Mouse (Mus musculus) forebrain, embryonic 12.5 days (tissue): ENCODE data around the gene Gpd1l. TPM values are rescaled to one million over a fixed set of nuclear protein-coding genes. Genes with fewer than 3 reads are reported as not detected.
"Not testable (repeated sequence)": the region's sequence is repeated elsewhere in the genome, so short reads cannot be mapped to it uniquely, and the experiment has no call there.

Source experiments
- ATAC-seq: fragments of 200-750 bp; cut with Nextera tagmentation; 2 replicates; pipeline ENCODE4 v1.8.0; 2017; ENCODE audit warnings: moderate TSS enrichment; ENCODE audit not compliant: low FRiP score
- H3K27ac ChIP-seq: fragments of 300-500 bp; sonication (generic); 2 replicates; pipeline ENCODE4 v1.5.1; 2016; ENCODE audit warnings: mild to moderate bottlenecking
- H3K27me3 ChIP-seq: fragments of 300-500 bp; sonication (generic); 2 replicates; pipeline ENCODE4 v1.6.1; 2016; ENCODE audit warnings: mild to moderate bottlenecking
- H3K36me3 ChIP-seq: fragments of 300-500 bp; sonication (generic); replicated peaks from 2 replicates; pipeline ENCODE4 v1.6.1; 2016; ENCODE audit warnings: mild to moderate bottlenecking
- H3K4me1 ChIP-seq: fragments of 300-500 bp; sonication (generic); 2 replicates; pipeline ENCODE4 v1.6.1; 2016
- H3K4me2 ChIP-seq: fragments of 300-500 bp; sonication (generic); 2 replicates; pipeline ENCODE4 v1.6.1; 2016; ENCODE audit warnings: mild to moderate bottlenecking, moderate library complexity
- H3K4me3 ChIP-seq: fragments of 300-500 bp; sonication (generic); replicated peaks from 2 replicates; pipeline ENCODE4 v1.5.1; 2016; ENCODE audit warnings: mild to moderate bottlenecking
- H3K9ac ChIP-seq: fragments of 300-500 bp; sonication (generic); 2 replicates; pipeline ENCODE4 v1.6.1; 2016; ENCODE audit warnings: mild to moderate bottlenecking
- H3K9me3 ChIP-seq: fragments of 300-500 bp; sonication (generic); 2 replicates; pipeline ENCODE4 v1.6.1; 2016
- WGBS: fragments of 180-500 bp; shearing (Covaris S2); methylation state at CpG from one replicate; pipeline ENCODE4 v1.1.7; 2016; 5-methylcytosine and 5-hydroxymethylcytosine counted together
- polyA plus RNA-seq: library from polyadenylated mRNA; unstranded; fragments of >200 nt; fragmentation: Nextera tagmentation; extraction: Ambion mirVana; gene quantifications from 2 replicates; pipeline ENCODE4 v1.2.1, GENCODE M21; 2016

Gene Gpd1l
- 13.9 and 14.5 TPM in 2 replicates for polyA plus RNA-seq

GRCm38 (mm10) chr9:114933723-114934171, at the start of gene Gpd1l:
Gpd1l (minus strand) TSS chr9:114933987.
- ATAC-seq, result peak; percentile 98
- Histone ChIP-seq H3K4me1 (peaks cover 16% of the 10 kb centered on the region), H3K27ac (peak within 1 kb of the TSS; percentile 14), H3K4me3 (peak within 1 kb of the TSS; percentile 64), H3K9me3 (no peaks in the 10 kb centered on the region), H3K4me2 (peak within 1 kb of the TSS; percentile 94), H3K9ac (peak within 1 kb of the TSS; percentile 73), H3K36me3 (no peaks in the 10 kb centered on the region), H3K27me3 (0 out of 2 replicates have a peak, but pooled peaks cover 10% of the 10 kb centered on the region)
- WGBS, result under 1% methylated on average over 30 of the region's 30 CpGs

DNA sequence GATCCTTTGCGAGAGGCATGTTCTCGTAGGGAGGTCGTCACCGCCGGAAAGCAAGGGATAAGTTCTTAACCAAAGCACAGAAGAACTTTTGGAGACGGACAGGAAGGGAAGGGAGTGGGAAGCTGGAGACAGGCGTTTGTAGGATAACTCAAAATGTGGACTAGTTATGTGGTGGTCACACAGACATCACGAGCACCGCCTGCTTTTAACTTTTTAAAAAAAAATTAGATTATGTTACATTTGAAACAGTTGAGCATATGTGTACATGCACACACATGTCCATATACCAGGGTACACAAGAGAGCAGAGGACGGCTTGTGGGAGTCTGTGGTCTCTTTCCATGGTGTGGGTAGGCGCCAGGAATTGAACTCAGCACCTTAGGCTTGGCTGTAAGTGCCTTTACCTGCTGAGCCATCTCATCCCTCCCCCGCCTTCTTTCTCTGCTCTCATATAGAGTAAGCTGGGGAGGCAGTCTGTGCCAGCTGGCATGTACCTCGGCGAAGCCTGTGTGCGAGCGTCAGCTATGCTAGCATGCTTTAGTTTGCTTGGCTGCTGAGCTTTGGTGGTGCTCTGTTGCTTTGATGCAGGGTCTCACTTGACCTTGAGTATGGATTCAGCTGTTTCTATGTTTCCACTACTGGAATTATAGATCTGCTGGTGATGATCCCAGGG, 49.0 kb upstream of the Gpd1l start, which contains the start of gene Rps27rt:
TSS of gene Rps27rt (minus strand) at position 51 of the 672 bp plus-strand sequence.
- peaks cover 24% of the 10 kb centered on the region for H3K27me3 ChIP-seq
- no peaks in the 10 kb centered on the region for H3K36me3 ChIP-seq
- 94% methylated on average over 16 of the region's 16 CpGs for WGBS
- H3K27ac ChIP-seq, result no peak within 1 kb of the TSS
- no peak for ATAC-seq
- no peak within 1 kb of the TSS for H3K4me2 ChIP-seq
- no peaks in the 10 kb centered on the region for H3K9me3 ChIP-seq
- no peak within 1 kb of the TSS for H3K9ac ChIP-seq
- no peak within 1 kb of the TSS for H3K4me3 ChIP-seq
- H3K4me1 ChIP-seq, result peaks cover 10% of the 10 kb centered on the region

DNA sequence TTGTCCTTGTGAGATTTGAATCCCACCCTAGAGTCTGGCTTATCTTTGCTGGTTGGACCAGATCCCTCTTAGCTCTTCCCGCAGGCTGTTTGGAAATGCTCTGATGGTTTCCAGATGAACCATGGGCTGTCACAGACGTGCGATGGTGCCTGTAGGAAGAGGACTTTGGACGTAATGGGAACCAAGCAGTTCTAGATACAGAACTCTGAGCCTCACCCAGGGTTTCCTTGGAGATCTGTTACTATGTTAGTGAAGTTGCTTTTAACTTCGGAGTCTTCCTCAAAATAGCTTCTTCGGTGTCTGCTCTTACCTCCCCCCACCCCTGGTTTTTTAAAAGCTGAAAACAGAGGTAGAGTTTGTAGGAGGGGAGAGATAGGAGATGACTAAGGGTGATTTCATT, 46.2 kb upstream of the Gpd1l start:
- Histone ChIP-seq H3K27ac (no peak overlapping the region), H3K4me2 (no peak overlapping the region), H3K9ac (no peak overlapping the region), H3K36me3 (no peaks in the 10 kb centered on the region), H3K4me1 (peaks cover 13% of the 10 kb centered on the region), H3K9me3 (no peaks in the 10 kb centered on the region), H3K27me3 (peaks cover 41% of the 10 kb centered on the region), H3K4me3 (no peak overlapping the region)
- no peak for ATAC-seq
- WGBS, result 81% methylated on average over 6 of the region's 6 CpGs

DNA sequence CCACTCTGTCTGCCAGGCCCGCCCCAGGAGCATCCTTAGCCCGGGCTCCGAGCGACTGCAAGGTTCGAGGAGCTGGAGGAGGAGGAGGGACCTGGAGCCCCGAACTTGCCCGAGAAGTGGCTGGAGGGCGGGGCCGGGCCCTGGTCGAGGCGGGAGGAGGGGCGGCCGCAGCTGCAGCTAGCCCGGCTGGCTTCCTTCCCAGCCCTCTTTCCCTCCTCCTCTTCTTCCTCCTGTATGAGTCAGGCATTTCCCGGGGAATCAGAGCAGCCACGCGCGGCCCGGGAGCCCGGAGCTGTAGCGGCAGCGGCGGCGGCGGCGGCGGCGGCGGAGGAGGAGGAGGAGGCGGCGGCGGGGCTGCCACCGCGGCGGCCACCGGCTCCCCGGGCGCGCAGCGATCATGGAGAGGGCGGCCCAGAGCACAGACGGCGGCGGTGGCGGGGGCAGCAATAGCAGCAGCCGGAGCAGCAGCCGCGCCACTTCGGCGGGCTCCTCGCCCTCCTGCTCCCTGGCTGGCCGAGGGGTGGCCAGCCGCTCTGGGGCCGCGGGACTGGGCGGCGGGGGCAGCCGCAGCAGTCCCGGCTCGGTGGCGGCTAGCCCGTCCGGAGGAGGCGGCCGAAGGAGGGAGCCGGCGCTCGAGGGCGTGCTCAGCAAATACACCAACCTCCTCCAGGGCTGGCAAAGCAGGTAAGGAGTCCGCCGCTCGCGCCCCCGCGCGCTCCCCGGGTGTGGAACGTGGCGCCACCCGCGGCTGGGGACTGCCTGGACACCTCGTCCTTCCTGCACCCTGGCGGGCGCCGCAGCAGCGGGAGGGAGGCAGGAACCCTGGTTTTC, 44.7 kb upstream of the Gpd1l start, which contains the start of gene Osbpl10:
TSS of gene Osbpl10 (plus strand) at position 289 of the 831 bp plus-strand sequence.
- H3K36me3 ChIP-seq, result no peaks in the 10 kb centered on the region
- no peaks in the 10 kb centered on the region for H3K9me3 ChIP-seq
- ATAC-seq, result peak; percentile 86
- under 1% methylated on average over 59 of the region's 86 CpGs for WGBS
- H3K4me3 ChIP-seq, result peak within 1 kb of the TSS; percentile 78
- H3K27ac ChIP-seq, result peak within 1 kb of the TSS; percentile 73
- peaks cover 41% of the 10 kb centered on the region for H3K27me3 ChIP-seq
- peak within 1 kb of the TSS; percentile 72 for H3K9ac ChIP-seq
- H3K4me1 ChIP-seq, result peaks cover 13% of the 10 kb centered on the region
- H3K4me2 ChIP-seq, result peak within 1 kb of the TSS; percentile 86

GRCm38 (mm10) chr9:114977461-114978280, 43.9 kb upstream of the Gpd1l start:
- Histone ChIP-seq H3K36me3 (no peaks in the 10 kb centered on the region), H3K27me3 (peaks cover 41% of the 10 kb centered on the region), H3K4me3 (peak overlapping the region; percentile 78), H3K9ac (peak overlapping the region; percentile 72), H3K4me2 (peak overlapping the region; percentile 86), H3K4me1 (peaks cover 13% of the 10 kb centered on the region), H3K27ac (no peak overlapping the region), H3K9me3 (no peaks in the 10 kb centered on the region)
- 7% methylated on average over 31 of the region's 31 CpGs for WGBS
- peak; percentile 68 for ATAC-seq

GRCm38 (mm10) chr9:114966286-114966685, 32.5 kb upstream of the Gpd1l start:
- H3K36me3 ChIP-seq, H3K4me3 ChIP-seq, H3K4me2 ChIP-seq, H3K27me3 ChIP-seq, H3K27ac ChIP-seq, H3K9ac ChIP-seq, ATAC-seq, H3K4me1 ChIP-seq, H3K9me3 ChIP-seq: not testable (repeated sequence)
- 83% methylated on average over 7 of the region's 7 CpGs for WGBS

DNA sequence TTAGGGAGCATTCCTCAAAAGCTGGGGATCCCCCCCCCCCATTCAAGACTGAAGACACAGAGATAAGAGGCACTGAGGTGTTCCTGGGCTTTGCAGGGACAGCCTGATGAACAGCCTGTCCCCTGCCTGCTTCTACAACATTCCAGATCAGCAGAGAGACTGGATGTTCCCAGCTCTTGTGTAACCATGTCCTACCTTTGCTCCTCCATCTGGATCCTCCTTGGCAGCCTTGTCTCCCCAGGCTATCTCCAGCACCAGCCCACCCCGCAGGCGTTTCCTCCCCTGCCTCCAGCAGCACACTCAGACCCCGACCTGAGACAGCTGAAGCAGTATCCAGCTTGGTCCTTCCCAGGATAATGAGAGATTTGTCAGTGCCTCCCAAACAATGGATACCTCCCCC, 30.3 kb upstream of the Gpd1l start:
- H3K9me3 ChIP-seq, result no peaks in the 10 kb centered on the region
- no peak overlapping the region for H3K4me3 ChIP-seq
- WGBS, result 68% methylated on average over 3 of the region's 3 CpGs

GRCm38 (mm10) chr9:114960844-114961243, 27.1 kb upstream of the Gpd1l start:
- no peak for ATAC-seq
- 87% methylated on average over 6 of the region's 6 CpGs for WGBS

More for the DNA sequence above, 30.3 kb upstream of the Gpd1l start:
- Histone ChIP-seq H3K27ac (no peak overlapping the region), H3K4me1 (no peaks in the 10 kb centered on the region), H3K9ac (no peak overlapping the region), H3K27me3 (no peaks in the 10 kb centered on the region), H3K36me3 (no peaks in the 10 kb centered on the region), H3K4me2 (no peak overlapping the region)
- no peak for ATAC-seq

GRCm38 (mm10) chr9:114960043-114960789, 26.4 kb upstream of the Gpd1l start:
- Histone ChIP-seq H3K9me3 (no peaks in the 10 kb centered on the region), H3K27me3 (no peaks in the 10 kb centered on the region), H3K36me3 (no peaks in the 10 kb centered on the region), H3K27ac (no peak overlapping the region), H3K4me1 (no peaks in the 10 kb centered on the region), H3K4me2 (no peak overlapping the region), H3K9ac (no peak overlapping the region), H3K4me3 (no peak overlapping the region)
- WGBS, result 81% methylated on average over 4 of the region's 4 CpGs
- ATAC-seq, result no peak

More at GRCm38 (mm10) chr9:114960844-114961243, 27.1 kb upstream of the Gpd1l start:
- Histone ChIP-seq H3K36me3 (no peaks in the 10 kb centered on the region), H3K27ac (no peak overlapping the region), H3K27me3 (no peaks in the 10 kb centered on the region), H3K4me3 (no peak overlapping the region), H3K4me1 (no peaks in the 10 kb centered on the region), H3K9me3 (no peaks in the 10 kb centered on the region), H3K9ac (no peak overlapping the region), H3K4me2 (no peak overlapping the region)

GRCm38 (mm10) chr9:114956945-114957344, 23.2 kb upstream of the Gpd1l start:
- Histone ChIP-seq H3K4me2 (no peak overlapping the region), H3K36me3 (no peaks in the 10 kb centered on the region), H3K4me3 (no peak overlapping the region), H3K27ac (no peak overlapping the region), H3K4me1 (no peaks in the 10 kb centered on the region), H3K9ac (no peak overlapping the region), H3K9me3 (no peaks in the 10 kb centered on the region), H3K27me3 (no peaks in the 10 kb centered on the region)
- ATAC-seq, result no peak
- WGBS, result 40% methylated on average over 5 of the region's 5 CpGs

- Histone ChIP-seq H3K9me3 (no peaks in the 10 kb centered on the region), H3K27me3 (no peaks in the 10 kb centered on the region), H3K27ac (no peak overlapping the region), H3K4me2 (no peak overlapping the region), H3K4me3 (no peak overlapping the region), H3K9ac (no peak overlapping the region), H3K36me3 (no peaks in the 10 kb centered on the region), H3K4me1 (no peaks in the 10 kb centered on the region)
- ATAC-seq, result no peak
- 92% methylated on average over 11 of the region's 11 CpGs for WGBS
Observed at GRCm38 (mm10) chr9:114955340-114955739, 21.6 kb upstream of the Gpd1l start.
